In the genomic region with DNA sequence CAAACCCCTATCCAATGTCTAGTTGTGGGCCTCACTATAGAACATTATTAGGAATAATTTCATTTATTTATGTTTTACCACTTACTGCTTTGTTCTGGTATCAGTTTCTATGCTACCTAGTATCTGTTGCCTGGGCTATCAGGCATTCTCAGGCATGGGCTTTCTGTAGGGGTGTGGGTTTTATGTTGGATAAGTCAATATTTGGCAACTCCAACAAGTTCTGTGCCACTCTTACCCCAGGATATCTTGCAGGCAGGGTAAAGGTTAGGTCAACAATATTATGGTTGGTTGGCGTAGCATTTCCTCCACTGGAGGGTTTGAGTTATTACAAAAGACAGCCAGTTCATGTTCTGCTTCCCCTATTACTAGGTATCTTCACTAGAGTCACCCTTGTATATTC, we compare ENCODE assay signal across 29 mouse cellular contexts.
DNase-seq lines count a peak whose midpoint lies in the region; ATAC-seq and TF ChIP-seq lines count a peak whose summit lies in the region.
"Had no signal": no experiment of that assay in that cellular context is flagged by ENCODE, and none has a peak within 500 bp of the region (broad histone marks: within the 10 kb centered on the region; RNA-seq: fewer than 3 reads in every experiment).

No protein-coding gene starts in this region.

- no peak for ATAC-seq in liver, embryonic 11.5 days (replicated peaks; ENCODE audit: low FRiP score)
- peak; percentile 69; the same call in 1 of the 2 replicates for ATAC-seq in stomach, embryonic 14.5 days (ENCODE audit: insufficient number of reproducible peaks, insufficient read depth, low FRiP score, low read depth)
- peak; percentile 91 for ATAC-seq in stomach, postnatal 0 days (ENCODE audit: low FRiP score, low TSS enrichment)
- ATAC-seq: forebrain, embryonic 15.5 days; Patski had no signal

- TF ChIP-seq CTCF in liver, adult 2 months (IDR thresholded peaks at IDR 0.05; ENCODE audit: low read depth, low read length), result no peak
- no peak for TF ChIP-seq CTCF in stomach, postnatal 0 days (IDR thresholded peaks at IDR 0.05; ENCODE audit: low read depth)
- no peak for TF ChIP-seq CTCF in lung, adult 2 months (IDR thresholded peaks at IDR 0.05; ENCODE audit: insufficient read depth, low read length)

- 13% methylated on average over 1 of the region's 1 CpGs for WGBS in liver, adult 2 months
- 58% methylated on average over 1 of the region's 1 CpGs for WGBS in liver, embryonic 11.5 days
- 31% methylated on average over 1 of the region's 1 CpGs for WGBS in large intestine, adult 2 months
- 48% methylated on average over 1 of the region's 1 CpGs for WGBS in stomach, embryonic 14.5 days
- WGBS in stomach, postnatal 0 days, result 41% methylated on average over 1 of the region's 1 CpGs
- 35% methylated on average over 1 of the region's 1 CpGs for WGBS in lung, adult 2 months

- H3K36me3 ChIP-seq in liver, adult 2 months (ENCODE audit: control insufficient read depth, insufficient read depth, low read length), result no peaks in the 10 kb centered on the region
- no peaks in the 10 kb centered on the region for H3K36me3 ChIP-seq in liver, embryonic 11.5 days (ENCODE audit: control insufficient read depth, insufficient read depth, low read length)
- no peaks in the 10 kb centered on the region for H3K36me3 ChIP-seq in stomach, embryonic 14.5 days (ENCODE audit: control insufficient read depth, insufficient read depth, low read length)
- no peaks in the 10 kb centered on the region for H3K36me3 ChIP-seq in stomach, postnatal 0 days (ENCODE audit: control insufficient read depth, insufficient read depth, low read length)
- H3K36me3 ChIP-seq: embryonic facial prominence, embryonic 10.5 days; embryonic facial prominence, embryonic 13.5 days; forebrain, embryonic 12.5 days; forebrain, embryonic 15.5 days; G1E; heart, embryonic 10.5 days; heart, embryonic 13.5 days had no signal

- no peaks in the 10 kb centered on the region for H3K9me3 ChIP-seq in liver, embryonic 11.5 days (ENCODE audit: control insufficient read depth, low read length)
- H3K9me3 ChIP-seq in stomach, embryonic 14.5 days (ENCODE audit: control insufficient read depth, low read depth, low read length), result no peaks in the 10 kb centered on the region
- H3K9me3 ChIP-seq in stomach, postnatal 0 days (ENCODE audit: control insufficient read depth, low read length), result no peaks in the 10 kb centered on the region
- H3K9me3 ChIP-seq: embryonic facial prominence, embryonic 10.5 days; embryonic facial prominence, embryonic 13.5 days; forebrain, embryonic 12.5 days; forebrain, embryonic 15.5 days; G1E; heart, embryonic 10.5 days; heart, embryonic 13.5 days had no signal

- H3K4me1 ChIP-seq in liver, adult 2 months (ENCODE audit: control insufficient read depth, insufficient read depth, low read length), result no peaks in the 10 kb centered on the region
- H3K4me1 ChIP-seq in liver, embryonic 11.5 days (replicated peaks; ENCODE audit: control insufficient read depth, insufficient read depth, low read length), result no peaks in the 10 kb centered on the region
- no peaks in the 10 kb centered on the region for H3K4me1 ChIP-seq in stomach, embryonic 14.5 days (ENCODE audit: control insufficient read depth, insufficient read depth, low read length)
- no peaks in the 10 kb centered on the region for H3K4me1 ChIP-seq in stomach, postnatal 0 days (replicated peaks; ENCODE audit: control insufficient read depth, insufficient read depth)
- H3K4me1 ChIP-seq in lung, adult 2 months (ENCODE audit: control insufficient read depth, insufficient read depth, low read length), result no peaks in the 10 kb centered on the region
- H3K4me1 ChIP-seq: embryonic facial prominence, embryonic 10.5 days; embryonic facial prominence, embryonic 13.5 days; forebrain, embryonic 12.5 days; forebrain, embryonic 15.5 days; heart, embryonic 10.5 days; heart, embryonic 13.5 days had no signal

- TF ChIP-seq POLR2A in liver, adult 2 months (IDR thresholded peaks at IDR 0.05; ENCODE audit: extremely low read depth, insufficient read depth, low read length), result no peak
- no peak for TF ChIP-seq POLR2A in lung, adult 2 months (IDR thresholded peaks at IDR 0.05; ENCODE audit: borderline replicate concordance, extremely low read depth, low read depth, low read length)

- no peak overlapping the region for H3K9ac ChIP-seq in liver, adult 2 months (ENCODE audit: low read depth, low read length)
- no peak overlapping the region for H3K9ac ChIP-seq in liver, embryonic 11.5 days (ENCODE audit: low read depth, low read length)
- no peak overlapping the region for H3K9ac ChIP-seq in stomach, embryonic 14.5 days (replicated peaks; ENCODE audit: low read depth, low read length)
- no peak overlapping the region for H3K9ac ChIP-seq in stomach, postnatal 0 days (ENCODE audit: low read length)
- H3K9ac ChIP-seq: embryonic facial prominence, embryonic 13.5 days; forebrain, embryonic 12.5 days; forebrain, embryonic 15.5 days; heart, embryonic 13.5 days; hindbrain, embryonic 14.5 days had no signal

- no peak overlapping the region for H3K4me2 ChIP-seq in liver, embryonic 11.5 days
- H3K4me2 ChIP-seq in stomach, embryonic 14.5 days (replicated peaks; ENCODE audit: low read depth, low read length), result no peak overlapping the region
- H3K4me2 ChIP-seq in stomach, postnatal 0 days (replicated peaks; ENCODE audit: low read depth), result no peak overlapping the region
- H3K4me2 ChIP-seq: embryonic facial prominence, embryonic 13.5 days; forebrain, embryonic 12.5 days; forebrain, embryonic 15.5 days; heart, embryonic 13.5 days; hindbrain, embryonic 14.5 days had no signal

- no peaks in the 10 kb centered on the region for H3K79me2 ChIP-seq in liver, adult 2 months (ENCODE audit: control insufficient read depth, insufficient read depth, low read length)

- TF ChIP-seq EP300 in stomach, postnatal 0 days (optimal IDR thresholded peaks at IDR 0.05), result no peak

- no peaks in the 10 kb centered on the region for H3K27me3 ChIP-seq in liver, adult 2 months (ENCODE audit: control insufficient read depth, insufficient read depth, low read length)
- no peaks in the 10 kb centered on the region for H3K27me3 ChIP-seq in liver, embryonic 11.5 days (replicated peaks; ENCODE audit: control insufficient read depth, insufficient read depth, low read length)
- H3K27me3 ChIP-seq in stomach, embryonic 14.5 days (ENCODE audit: control insufficient read depth, insufficient read depth, low read length), result no peaks in the 10 kb centered on the region
- H3K27me3 ChIP-seq in stomach, postnatal 0 days (ENCODE audit: control insufficient read depth, insufficient read depth, low read length), result no peaks in the 10 kb centered on the region
- H3K27me3 ChIP-seq: embryonic facial prominence, embryonic 13.5 days; forebrain, embryonic 12.5 days; forebrain, embryonic 15.5 days; heart, embryonic 13.5 days; Patski had no signal

- DNase-seq in liver, adult 2 months (ENCODE audit: extremely low read depth, low read depth, low spot score), result peak; percentile 45
- no peak for DNase-seq in liver, embryonic 11.5 days (ENCODE audit: low spot score)
- DNase-seq in large intestine, adult 2 months (ENCODE audit: low read depth, low spot score), result peak; percentile 21
- peak; percentile 19 for DNase-seq in stomach, postnatal 0 days (ENCODE audit: low spot score)
- DNase-seq in lung, adult 2 months, result no peak
- DNase-seq in lung, postnatal 14 days, result no peak
- DNase-seq: adrenal gland, adult 2 months; adrenal gland, postnatal 14 days; B cell, adult 2 months; cerebellum, adult 11 months; cerebellum, adult 2 months; cerebellum, adult 9-11 months; cerebellum, postnatal 36 days; gastrocnemius, postnatal 10 days; gastrocnemius, postnatal 36 days; heart, adult 2 months; heart, postnatal 14 days; heart, postnatal 4 days had no signal

- no peak overlapping the region for H3K4me3 ChIP-seq in liver, adult 2 months (ENCODE audit: insufficient read depth, low read depth, low read length)
- H3K4me3 ChIP-seq in liver, embryonic 11.5 days (ENCODE audit: low read depth, low read length), result no peak overlapping the region
- no peak overlapping the region for H3K4me3 ChIP-seq in stomach, embryonic 14.5 days (ENCODE audit: low read depth, low read length)
- no peak overlapping the region for H3K4me3 ChIP-seq in stomach, postnatal 0 days (ENCODE audit: low read depth, low read length)
- H3K4me3 ChIP-seq in lung, adult 2 months (replicated peaks; ENCODE audit: extremely low read depth, low read depth, low read length), result no peak overlapping the region
- H3K4me3 ChIP-seq: embryonic facial prominence, embryonic 10.5 days; embryonic facial prominence, embryonic 13.5 days; erythroblast, embryonic 14.5 days; forebrain, embryonic 12.5 days; forebrain, embryonic 15.5 days; heart, adult 2 months; heart, embryonic 10.5 days; heart, embryonic 13.5 days had no signal

- H3K27ac ChIP-seq in liver, adult 2 months (replicated peaks; ENCODE audit: insufficient read depth, low read depth, low read length), result no peak overlapping the region
- no peak overlapping the region for H3K27ac ChIP-seq in liver, embryonic 11.5 days (ENCODE audit: low read depth, low read length)
- H3K27ac ChIP-seq in stomach, embryonic 14.5 days (ENCODE audit: low read length), result no peak overlapping the region
- no peak overlapping the region for H3K27ac ChIP-seq in stomach, postnatal 0 days (replicated peaks)
- H3K27ac ChIP-seq: embryonic facial prominence, embryonic 10.5 days; embryonic facial prominence, embryonic 13.5 days; forebrain, embryonic 12.5 days; forebrain, embryonic 15.5 days; heart, adult 2 months; heart, embryonic 10.5 days; heart, embryonic 13.5 days; hindbrain, embryonic 14.5 days had no signal

Comparison
In these comparisons a context has a peak if more than half of its experiments do, and no peak if none do; other contexts are left out.
1. DNase-seq: peak in liver, adult 2 months (single experiment), large intestine, adult 2 months (single experiment) and stomach, postnatal 0 days (single experiment); none in liver, embryonic 11.5 days (single experiment), lung, adult 2 months (single experiment) and lung, postnatal 14 days (single experiment).